Mouse (Mus musculus) erythroblast, adult 5-6 weeks (primary cell): ENCODE results near the gene Slc22a14. TPM values are rescaled to one million over a fixed set of nuclear protein-coding genes. Genes with fewer than 3 reads are reported as not detected.

Experiments
- ATAC-seq: replicated peaks from 2 replicates; pipeline ENCODE4 v1.8.0; 2016; ENCODE audit warnings: moderate number of reproducible peaks, mild to moderate bottlenecking, moderate TSS enrichment, inconsistent platforms; ENCODE audit not compliant: poor library complexity, low FRiP score, severe bottlenecking
- total RNA-seq, 2 experiments: library from RNA; stranded (forward) in 1 of 2; stranded (reverse) in 1 of 2; fragments of 150-400 nt in 1 of 2; fragments of 200-764, 138-1000 nt in 1 of 2; gene quantifications; 2 replicates each; pipeline versions ENCODE4 v1.2.3 to v1.2.4; 2015 to 2017; ENCODE audit warnings: low replicate concordance in 2 of 2

The Slc22a14 gene
- total RNA-seq, 2 experiments from 2014 or later = not detected

- ATAC-seq = no peak
Observed at GRCm38 (mm10) chr9:119156278-119157201, 208.8 kb downstream of the Slc22a14 start, which contains the start of gene Acaa1b. Gene Acaa1b (minus strand): TSS chr9:119157093.

- ATAC-seq = no peak
Observed at GRCm38 (mm10) chr9:119155826-119156225, 209.5 kb downstream of the Slc22a14 start.

- ATAC-seq = no peak
Observed at GRCm38 (mm10) chr9:119155416-119155815, 209.9 kb downstream of the Slc22a14 start.

GRCm38 (mm10) chr9:119151751-119152150 lies 213.6 kb downstream of the Slc22a14 start:
- ATAC-seq = no peak

- ATAC-seq = no peak
Observed at GRCm38 (mm10) chr9:119149601-119150000, 215.8 kb downstream of the Slc22a14 start.

- no peak for ATAC-seq
Observed at GRCm38 (mm10) chr9:119146098-119146770, 219.1 kb downstream of the Slc22a14 start.

GRCm38 (mm10) chr9:119145638-119146037 lies 219.7 kb downstream of the Slc22a14 start:
- ATAC-seq = no peak

GRCm38 (mm10) chr9:119145137-119145536 lies 220.2 kb downstream of the Slc22a14 start:
- ATAC-seq = no peak

GRCm38 (mm10) chr9:119144696-119145095 lies 220.7 kb downstream of the Slc22a14 start:
- no peak for ATAC-seq

GRCm38 (mm10) chr9:119143372-119143771 lies 222.0 kb downstream of the Slc22a14 start:
- no peak for ATAC-seq

GRCm38 (mm10) chr9:119142066-119142465 lies 223.3 kb downstream of the Slc22a14 start:
- no peak for ATAC-seq

- ATAC-seq = no peak
Observed at GRCm38 (mm10) chr9:119138836-119139235, 226.5 kb downstream of the Slc22a14 start.

- no peak for ATAC-seq
Observed at GRCm38 (mm10) chr9:119130692-119131091, 234.7 kb downstream of the Slc22a14 start.

GRCm38 (mm10) chr9:119128436-119129181 lies 236.7 kb downstream of the Slc22a14 start:
- ATAC-seq = no peak

GRCm38 (mm10) chr9:119122596-119123369 lies 242.6 kb downstream of the Slc22a14 start:
- ATAC-seq = no peak

- ATAC-seq = no peak
Observed at GRCm38 (mm10) chr9:119120168-119120560, 245.2 kb downstream of the Slc22a14 start.
